Mouse (Mus musculus) gonadal fat pad, adult 2 months (tissue): ENCODE data around the gene Olfr800. TPM values are rescaled to one million over a fixed set of nuclear protein-coding genes. Genes with fewer than 3 reads are reported as not detected.

ENCODE experiments used
- DNase-seq: peaks from one replicate; pipeline ENCODE4 v3.0.0-alpha.2; 2012; ENCODE audit warnings: low read depth
- polyA plus RNA-seq: library from polyadenylated mRNA; depleted of rRNA; stranded (reverse); fragments of >200 nt; gene quantifications from 2 replicates; pipeline ENCODE4 v1.2.3, GENCODE M21; 2012; rRNA removed

The Olfr800 gene
- not detected in 2 replicates for polyA plus RNA-seq

DNA sequence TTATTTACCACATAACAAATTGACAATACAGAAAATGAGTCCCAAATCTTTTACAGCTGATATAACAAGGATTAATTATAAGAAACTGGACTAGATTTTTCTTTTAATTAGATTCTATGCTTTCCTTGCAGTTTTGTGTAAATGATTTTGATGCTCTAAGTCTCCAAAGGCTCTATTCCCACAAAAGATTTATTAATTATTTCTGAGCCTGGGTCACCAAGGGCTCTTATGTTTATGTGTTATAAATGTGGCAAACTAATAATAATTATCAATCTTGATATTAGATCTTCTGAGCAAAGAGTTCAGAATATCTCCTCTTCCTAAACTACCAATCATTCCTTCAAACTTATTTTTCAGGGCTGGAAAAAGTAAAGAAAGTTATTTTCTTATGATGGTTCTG lies at the start of gene Olfr800:
Gene Olfr800, plus strand, starts transcription at position 301 of the 400 bp plus-strand sequence.
- no peak for DNase-seq

DNA sequence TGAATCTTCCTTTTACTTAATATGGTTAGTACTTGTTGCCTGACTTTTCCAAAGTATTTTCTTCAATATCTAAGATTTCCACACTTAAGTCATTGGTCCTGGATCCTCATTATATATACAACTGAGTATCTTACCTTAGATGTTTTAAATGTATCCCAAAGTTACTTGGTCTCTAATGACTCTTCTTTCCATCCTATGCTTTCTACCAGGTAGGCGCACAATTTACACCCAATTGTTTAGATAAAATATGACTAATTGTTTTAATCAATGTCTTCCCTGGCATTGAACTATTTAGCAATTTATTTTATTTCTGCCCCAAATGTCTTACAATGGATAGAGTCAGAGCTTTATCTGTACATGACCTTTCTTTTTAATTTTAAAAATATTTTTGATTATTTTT lies 45.0 kb upstream of the Olfr800 start, which contains the start of gene Olfr796:
Gene Olfr796, minus strand, starts transcription at position 101 of the 400 bp plus-strand sequence.
- DNase-seq: no peak

DNA sequence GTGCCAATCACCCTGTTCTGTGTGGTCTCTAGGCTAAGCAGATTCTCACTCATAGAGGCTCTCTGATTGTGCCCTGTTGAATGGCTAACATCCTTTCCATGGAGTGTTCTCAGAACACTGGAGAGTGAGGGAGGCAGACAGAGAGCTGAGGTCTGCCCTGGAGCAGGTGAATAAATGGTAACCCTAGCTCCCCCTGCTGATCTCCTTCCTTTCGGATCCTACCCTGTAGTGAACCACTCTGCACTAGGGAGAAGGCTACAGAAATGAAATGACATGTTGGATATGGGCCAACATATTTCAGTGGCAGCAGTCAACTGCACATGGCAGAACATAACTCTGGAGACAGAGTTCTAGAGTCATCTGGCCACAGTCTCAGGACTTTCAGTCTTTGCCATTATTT lies 35.8 kb upstream of the Olfr800 start:
- DNase-seq: no peak

DNA sequence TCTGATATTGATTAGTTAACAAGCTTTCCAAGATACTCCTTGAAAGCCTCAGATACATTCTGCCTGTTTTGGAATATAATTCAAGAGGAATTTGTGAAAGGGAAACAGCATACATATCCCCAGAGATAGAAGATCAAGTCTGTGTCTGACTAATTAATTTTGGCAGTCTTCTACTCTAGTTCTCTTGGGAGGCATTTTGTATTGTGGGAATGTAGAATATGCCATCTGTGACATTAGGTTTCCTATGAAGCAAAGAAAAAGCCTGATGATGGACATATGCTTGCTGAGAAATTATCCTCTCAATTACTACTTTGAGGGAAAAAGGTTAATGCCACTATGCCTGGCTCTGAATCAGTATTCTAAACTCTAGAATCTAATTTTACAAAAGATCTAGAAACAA lies 34.2 kb upstream of the Olfr800 start:
- no peak for DNase-seq

DNA sequence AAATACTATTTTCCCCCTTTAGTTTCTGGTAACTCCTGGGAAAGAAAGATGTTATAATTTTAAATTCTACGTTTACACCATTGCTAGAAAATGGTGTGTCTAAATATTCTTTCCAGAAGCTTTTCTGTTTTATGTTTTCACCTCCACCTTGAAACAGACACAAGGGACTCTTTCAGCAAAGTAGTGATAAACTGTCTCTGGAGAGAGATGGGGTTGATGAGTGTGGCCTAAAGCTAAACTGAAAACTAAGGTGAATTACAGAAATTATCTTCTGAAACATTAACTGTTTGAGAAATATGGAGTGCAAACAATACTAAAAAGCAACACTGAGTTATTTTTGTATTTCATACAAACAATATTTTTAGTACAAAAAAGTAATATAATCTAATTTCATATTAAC lies 29.7 kb upstream of the Olfr800 start, which contains the start of gene Olfr798:
Gene Olfr798, minus strand, starts transcription at position 101 of the 400 bp plus-strand sequence.
- no peak for DNase-seq

DNA sequence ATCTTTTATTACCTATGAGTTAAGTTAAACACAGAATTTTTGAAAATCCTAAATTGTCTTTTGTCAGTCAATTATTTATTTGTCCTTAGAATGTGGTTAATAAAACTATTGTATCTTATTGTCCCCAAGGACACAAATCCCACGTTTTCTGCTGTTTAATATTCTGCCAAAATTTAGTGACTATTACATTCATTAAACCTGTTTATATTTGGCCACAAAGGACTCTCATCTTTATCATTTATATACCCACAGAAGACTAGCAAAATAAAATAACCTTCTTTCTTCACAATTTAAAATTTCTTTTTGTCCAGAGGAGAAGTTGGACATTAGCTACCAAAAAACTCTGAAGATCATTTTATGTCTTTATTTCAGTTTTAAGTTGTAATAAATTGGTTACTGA lies 20.3 kb upstream of the Olfr800 start, which contains the start of gene Olfr799:
Gene Olfr799, plus strand, starts transcription at position 301 of the 400 bp plus-strand sequence.
- DNase-seq: no peak

DNA sequence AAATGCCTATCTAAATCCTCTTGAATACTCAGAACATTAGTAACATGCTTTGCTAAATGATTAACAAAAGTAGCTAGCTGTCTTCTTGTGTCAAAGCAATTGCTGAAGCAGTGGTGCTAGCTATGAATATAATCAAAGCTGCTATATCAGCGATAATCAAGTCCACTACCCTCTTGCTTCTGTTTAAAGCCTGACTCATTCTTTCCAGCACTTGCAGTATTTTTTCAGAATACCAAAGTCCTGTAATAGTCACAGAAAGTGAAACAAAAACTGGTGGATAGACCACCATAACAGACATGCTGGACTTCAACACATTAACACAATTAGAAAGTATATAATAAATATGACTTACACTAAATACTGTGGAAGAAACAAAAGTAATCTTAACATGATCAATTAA lies 5.7 kb upstream of the Olfr800 start:
- no peak for DNase-seq

DNA sequence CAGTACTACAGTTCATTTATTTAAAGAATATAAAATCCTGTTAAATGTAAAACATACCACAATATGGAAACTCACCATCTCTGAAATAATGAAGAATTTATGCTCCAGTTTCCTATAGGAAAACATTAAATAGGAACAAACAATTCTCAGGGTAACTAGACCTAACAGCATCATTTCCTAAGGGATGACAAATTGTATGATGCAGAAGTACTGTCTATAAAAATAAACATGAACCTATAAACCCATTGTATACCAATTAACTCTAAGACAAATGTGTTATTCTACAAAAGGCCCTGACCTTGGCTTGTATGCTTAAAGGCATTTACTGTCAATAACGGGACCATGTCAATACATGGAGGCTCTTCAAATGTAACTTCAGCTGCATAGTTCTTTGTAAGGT lies 16.3 kb downstream of the Olfr800 start, which contains the start of gene Olfr801:
Gene Olfr801, minus strand, starts transcription at position 101 of the 400 bp plus-strand sequence.
- DNase-seq: no peak

DNA sequence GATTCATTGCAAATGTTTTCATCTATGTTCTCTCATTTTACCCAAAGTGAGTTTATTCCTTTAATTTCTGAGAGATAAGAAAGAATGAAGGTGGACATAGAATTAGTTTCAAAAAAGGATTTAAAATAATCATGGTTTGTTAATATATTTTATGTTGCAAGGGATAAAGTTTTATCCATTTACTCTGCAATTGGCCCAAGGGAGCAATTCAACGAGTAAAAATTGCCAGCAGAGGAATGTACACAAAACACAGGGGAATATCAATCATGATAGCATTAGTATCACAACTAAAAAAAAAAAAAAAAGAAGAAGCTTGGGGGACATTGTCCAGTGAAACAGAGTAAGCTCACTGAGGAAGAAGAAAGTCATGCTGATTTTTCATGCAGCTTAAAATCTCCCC lies 30.6 kb downstream of the Olfr800 start, which contains the start of gene Olfr802:
Gene Olfr802, minus strand, starts transcription at position 101 of the 400 bp plus-strand sequence.
- no peak for DNase-seq

DNA sequence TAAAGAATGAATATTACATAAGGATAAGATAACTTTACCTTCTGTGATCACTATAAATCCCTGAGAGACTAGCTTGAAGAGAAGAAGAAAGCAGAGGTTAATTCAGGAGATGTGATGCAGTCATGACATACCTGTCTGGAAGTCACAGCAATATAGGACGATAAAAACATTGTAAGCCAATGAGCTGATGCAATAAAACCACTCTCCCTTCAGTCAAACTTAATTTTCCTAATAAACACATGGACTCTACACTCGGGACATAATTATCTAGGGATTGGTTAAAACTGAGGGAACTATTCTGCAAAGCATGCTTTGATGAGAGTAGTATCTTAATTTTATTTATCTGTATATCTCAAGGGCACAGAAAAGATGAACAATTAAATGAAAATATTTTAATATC lies 36.7 kb downstream of the Olfr800 start, which contains the start of gene Olfr803:
Gene Olfr803, minus strand, starts transcription at position 101 of the 400 bp plus-strand sequence.
- DNase-seq: no peak

DNA sequence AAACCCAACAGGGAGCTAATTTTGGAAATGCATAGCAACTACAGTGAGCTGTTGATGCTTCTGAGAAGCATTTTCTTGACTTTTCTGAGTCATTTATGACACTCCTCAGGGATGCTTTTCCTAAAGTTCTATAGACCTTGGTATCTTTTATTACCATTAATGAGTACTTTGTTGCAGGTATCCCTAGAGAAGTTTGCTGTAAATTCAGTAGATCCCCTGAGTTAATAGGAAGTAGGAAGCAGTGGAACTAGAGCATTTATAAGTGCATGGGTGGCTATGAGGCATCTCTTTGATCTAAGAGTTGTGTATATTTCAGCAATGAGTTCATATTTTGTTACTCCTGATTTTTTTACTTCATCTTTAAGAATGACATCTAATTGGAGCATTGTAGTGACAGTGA lies 45.4 kb downstream of the Olfr800 start, which contains the start of gene Olfr804:
Gene Olfr804, plus strand, starts transcription at position 301 of the 400 bp plus-strand sequence.
- no peak for DNase-seq

Other genes starting within 250 kb of the Olfr800 start
- gene Olfr786, start 230.4 kb upstream of the Olfr800 start, polyA plus RNA-seq: not detected in 2 replicates
- not detected in 2 replicates for gene Olfr787, start 195.8 kb upstream of the Olfr800 start, polyA plus RNA-seq
- gene Olfr788, start 186.7 kb upstream of the Olfr800 start, polyA plus RNA-seq: not detected in 2 replicates
- gene Olfr789, start 172.9 kb upstream of the Olfr800 start, polyA plus RNA-seq: not detected in 2 replicates
- not detected in 2 replicates for gene Olfr790, start 159.2 kb upstream of the Olfr800 start, polyA plus RNA-seq
- gene Olfr791, start 135.9 kb upstream of the Olfr800 start, polyA plus RNA-seq: not detected in 2 replicates
- gene Olfr792, start 118.5 kb upstream of the Olfr800 start, polyA plus RNA-seq: not detected in 2 replicates
- gene Olfr794, start 90.0 kb upstream of the Olfr800 start, polyA plus RNA-seq: not detected in 2 replicates
- gene Olfr796, start 45.1 kb upstream of the Olfr800 start, polyA plus RNA-seq: not detected in 2 replicates
- gene Olfr798, start 29.8 kb upstream of the Olfr800 start, polyA plus RNA-seq: not detected in 2 replicates
- gene Olfr799, start 20.2 kb upstream of the Olfr800 start, polyA plus RNA-seq: not detected in 2 replicates
- gene Olfr801, start 16.2 kb downstream of the Olfr800 start, polyA plus RNA-seq: not detected in 2 replicates
- not detected in 2 replicates for gene Olfr802, start 30.5 kb downstream of the Olfr800 start, polyA plus RNA-seq
- not detected in 2 replicates for gene Olfr803, start 36.6 kb downstream of the Olfr800 start, polyA plus RNA-seq
- not detected in 2 replicates for gene Olfr804, start 45.5 kb downstream of the Olfr800 start, polyA plus RNA-seq
- not detected in 2 replicates for gene Olfr805, start 71.7 kb downstream of the Olfr800 start, polyA plus RNA-seq
- gene Olfr806, start 84.2 kb downstream of the Olfr800 start, polyA plus RNA-seq: not detected in 2 replicates
- gene Olfr807, start 100.1 kb downstream of the Olfr800 start, polyA plus RNA-seq: not detected in 2 replicates
- not detected in 2 replicates for gene Olfr808, start 107.8 kb downstream of the Olfr800 start, polyA plus RNA-seq
- gene Olfr809, start 116.9 kb downstream of the Olfr800 start, polyA plus RNA-seq: not detected in 2 replicates
- not detected in 2 replicates for gene Olfr810, start 137.2 kb downstream of the Olfr800 start, polyA plus RNA-seq
- not detected in 2 replicates for gene Olfr811, start 146.7 kb downstream of the Olfr800 start, polyA plus RNA-seq
- not detected in 2 replicates for gene Olfr812, start 188.4 kb downstream of the Olfr800 start, polyA plus RNA-seq
- gene Olfr813, start 197.7 kb downstream of the Olfr800 start, polyA plus RNA-seq: not detected in 2 replicates
- gene Olfr814, start 222.2 kb downstream of the Olfr800 start, polyA plus RNA-seq: not detected in 2 replicates
- not detected in 2 replicates for gene Olfr815, start 248.2 kb downstream of the Olfr800 start, polyA plus RNA-seq